Mouse (Mus musculus): ENCODE results near the gene Csnk1d. TPM values are rescaled to one million over a fixed set of nuclear protein-coding genes. Genes with fewer than 3 reads are reported as not detected.

The Csnk1d gene
- total RNA-seq, 2 experiments from 2014 or later: 115 TPM

GRCm38 (mm10) chr11:120916477-120916876, 74.7 kb downstream of the Csnk1d start:
- DNase-seq (ENCODE audit: low spot score in 2 of 2): no peak

GRCm38 (mm10) chr11:120913796-120914195, 77.3 kb downstream of the Csnk1d start:
- no peak for DNase-seq (ENCODE audit: low spot score in 2 of 2)

Other genes with a start within 250 kb of the Csnk1d start
- 10 to 100 TPM; 18.7 to 22.2 TPM for gene Hmga1b, start 228.5 kb downstream of the Csnk1d start, total RNA-seq (2021)
- 10 to 100 TPM; 89.5 to 91.8 TPM for gene Rfng, start 207.1 kb downstream of the Csnk1d start, total RNA-seq (2021)
- 100 to 1,000 TPM; 136 to 144 TPM for gene Gps1, start 207.1 kb downstream of the Csnk1d start, total RNA-seq (2021)
- 10 to 100 TPM; 42.3 to 44.5 TPM for gene Dus1l, start 194.9 kb downstream of the Csnk1d start, total RNA-seq (2021)
- gene Fasn, start 166.8 kb downstream of the Csnk1d start, total RNA-seq (2021): 100 to 1,000 TPM; 286 to 320 TPM
- 1 to 10 TPM; 7.3 to 7.4 TPM for gene Ccdc57, start 58.5 kb downstream of the Csnk1d start, total RNA-seq (2021)
- 1 to 10 TPM; 2.9 to 4.1 TPM for gene Slc16a3, start 42.9 kb downstream of the Csnk1d start, total RNA-seq (2021)
- gene Cd7, start 48.1 kb upstream of the Csnk1d start, total RNA-seq (2021): not detected
- not detected for gene Sectm1b, start 72.2 kb upstream of the Csnk1d start, total RNA-seq (2021)
- not detected for gene Sectm1a, start 89.9 kb upstream of the Csnk1d start, total RNA-seq (2021)
- gene Tex19.2, start 127.3 kb upstream of the Csnk1d start, total RNA-seq (2021): not detected
- gene Tex19.1, start 154.8 kb upstream of the Csnk1d start, total RNA-seq (2021): not detected
- gene Uts2r, start 168.9 kb upstream of the Csnk1d start, total RNA-seq (2021): under 1 TPM; 0.41 to 0.45 TPM
- 10 to 100 TPM; 38.7 to 41.1 TPM for gene Hexdc, start 213.1 kb upstream of the Csnk1d start, total RNA-seq (2021)
- 1 to 10 TPM; 7.4 to 9.5 TPM for gene Ogfod3, start 213.4 kb upstream of the Csnk1d start, total RNA-seq (2021)
- gene Cybc1, start 238.0 kb upstream of the Csnk1d start, total RNA-seq (2021): 10 to 100 TPM; 30.6 to 31.7 TPM
- gene Narf, start 245.9 kb upstream of the Csnk1d start, total RNA-seq (2021): 10 to 100 TPM; 58.2 to 71.4 TPM

Measured in layer of hippocampus, postnatal 10 days (tissue).